Mouse (Mus musculus): ENCODE data around the gene Lyrm9. TPM values are rescaled to one million over a fixed set of nuclear protein-coding genes. Genes with fewer than 3 reads are reported as not detected.

The Lyrm9 gene
- 4.4 TPM for total RNA-seq (2023)

DNA sequence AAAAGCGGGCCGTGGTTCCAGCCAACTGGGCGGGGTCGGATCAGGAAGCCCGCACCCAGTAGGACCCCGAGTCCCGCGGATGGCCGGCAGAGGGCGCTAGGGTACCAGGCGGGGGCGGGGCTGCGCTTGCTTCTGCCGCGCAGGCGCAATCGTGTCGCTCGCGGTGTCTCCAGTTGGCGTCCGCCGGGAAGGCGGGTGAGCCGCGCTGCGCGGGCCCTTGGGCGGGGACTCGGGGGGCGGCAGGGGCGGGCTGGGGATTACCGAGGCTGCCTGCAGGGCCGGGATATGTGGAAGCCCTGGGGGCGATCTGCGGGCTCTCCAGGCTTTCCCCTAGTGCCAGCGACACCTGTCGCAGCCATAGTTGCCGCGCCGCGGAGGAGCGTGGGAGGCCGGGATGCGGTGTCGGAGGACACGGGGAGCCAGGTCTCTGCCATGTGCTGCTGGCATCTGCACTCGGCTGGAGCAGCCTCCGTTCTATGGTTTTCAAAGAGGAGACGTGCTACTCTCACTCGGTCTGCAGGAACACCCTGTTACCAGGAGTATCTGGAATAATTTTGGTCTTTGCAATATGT is at the start of gene Lyrm9:
Gene Lyrm9 (plus strand): TSS at position 143 of the 572 bp plus-strand sequence.

Other genes starting within 250 kb of the Lyrm9 start
- gene Nlk, start 129.2 kb upstream of the Lyrm9 start, total RNA-seq (2023) = 78.6 TPM
- gene Ccnq, start 74.9 kb upstream of the Lyrm9 start, total RNA-seq (2023) = 21.3 TPM
- gene Nos2, start 94.2 kb downstream of the Lyrm9 start, total RNA-seq (2023) = not detected
- gene Lgals9, start 158.4 kb downstream of the Lyrm9 start, total RNA-seq (2023) = 125 TPM

Measured in CD4-positive naive resting alpha-beta T cell, adult 57 days (primary cell).